ENCODE assay signal across 8 mouse cellular contexts in the genomic region with DNA sequence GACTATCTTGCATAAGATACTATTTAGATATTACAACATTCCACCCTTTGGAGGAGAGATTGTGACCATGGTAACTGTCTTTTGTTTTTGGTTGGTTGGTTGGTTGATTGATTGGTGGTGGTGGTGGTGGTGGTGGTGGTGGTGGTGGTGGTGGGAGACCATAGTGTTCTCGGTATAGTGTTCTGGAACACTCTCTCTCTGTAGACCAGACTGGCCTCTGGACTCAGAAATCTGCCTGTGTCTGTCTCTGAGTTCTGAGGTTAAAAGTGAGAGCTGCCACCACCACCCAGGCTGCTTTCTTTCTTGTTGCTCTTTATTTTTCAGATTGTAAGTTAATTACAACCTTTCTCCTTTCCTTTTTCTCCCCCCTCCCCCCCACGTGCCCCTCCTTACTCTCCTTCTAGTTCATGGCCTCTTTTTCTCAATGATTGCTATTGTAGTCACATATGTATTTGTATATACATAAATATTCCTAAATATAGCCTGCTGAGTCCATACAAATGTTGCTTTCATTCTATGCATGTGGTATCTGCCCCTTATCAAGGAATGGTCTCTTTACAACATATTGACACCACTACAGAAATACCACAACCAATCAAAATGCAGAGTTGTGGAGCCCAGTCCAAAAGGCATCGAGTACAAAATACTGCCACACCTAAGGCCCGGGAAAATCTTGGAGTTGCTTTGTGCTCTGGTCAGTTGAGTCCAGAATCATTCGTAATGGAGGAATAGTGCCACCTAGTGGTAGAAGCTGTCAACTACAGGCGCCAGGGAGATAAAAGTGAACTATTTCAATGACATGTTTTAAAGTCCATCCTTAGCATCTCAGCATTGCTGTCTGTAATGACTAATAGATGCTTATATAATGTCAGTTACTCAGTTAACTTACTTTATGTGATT. TPM values are rescaled to one million over a fixed set of nuclear protein-coding genes. Genes with fewer than 3 reads are reported as not detected.
A peak's percentile ranks its signal among the peaks of the same experiment; 100 is the strongest.
DNase-seq lines count a peak whose midpoint lies in the region; ATAC-seq and TF ChIP-seq lines count a peak whose summit lies in the region.

No protein-coding gene starts in this region.

- no peak for TF ChIP-seq POLR2A in spleen, adult 2 months (IDR thresholded peaks at IDR 0.05; ENCODE audit: low read depth, low read length)

- H3K4me2 ChIP-seq in intestine, postnatal 0 days (replicated peaks; ENCODE audit: low read depth), result no peak overlapping the region
- H3K4me2 ChIP-seq in midbrain, embryonic 15.5 days, result no peak overlapping the region

- intact Hi-C loops in left cerebral cortex, postnatal 25 days (cut with DNase I), result loop anchor here (5.0 to 10.0 kb wide), 4 partner anchors 483 to 1210 kb away; no protein-coding TSS in a partner anchor

- DNase-seq in urinary bladder, adult 18-20 months (ENCODE audit: low spot score in 2 of 2), result peak; percentile 33 to 42
- DNase-seq in urinary bladder, postnatal 10 days (ENCODE audit: low spot score), result no peak
- peak; percentile 89 for DNase-seq in embryo, embryonic 10 days (ENCODE audit: low spot score)
- peak; percentile 47 for DNase-seq in gastrocnemius, postnatal 25 days
- DNase-seq in left cerebral cortex, postnatal 25 days (ENCODE audit: low spot score in 2 of 2), result peak; percentile 82 to 84
- peak in 1 of 2 experiments; percentile 62 for DNase-seq in spleen, adult 2 months (ENCODE audit: low read depth in 1 of 2, low spot score in 2 of 2)

- H3K4me3 ChIP-seq in intestine, postnatal 0 days (ENCODE audit: low read depth, low read length), result no peak overlapping the region
- no peak overlapping the region for H3K4me3 ChIP-seq in midbrain, embryonic 15.5 days
- no peak overlapping the region for H3K4me3 ChIP-seq in spleen, adult 2 months (ENCODE audit: extremely low read depth, insufficient read depth, insufficient read length)

- H3K27me3 ChIP-seq in intestine, postnatal 0 days (replicated peaks; ENCODE audit: control insufficient read depth, insufficient read depth, low read length), result no peaks in the 10 kb centered on the region
- H3K27me3 ChIP-seq in midbrain, embryonic 15.5 days (replicated peaks), result no peaks in the 10 kb centered on the region
- H3K27me3 ChIP-seq in spleen, adult 2 months (ENCODE audit: control insufficient read depth, insufficient read depth, low read length), result no peaks in the 10 kb centered on the region

- H3K27ac ChIP-seq in intestine, postnatal 0 days (ENCODE audit: low read depth, low read length), result no peak overlapping the region
- no peak overlapping the region for H3K27ac ChIP-seq in midbrain, embryonic 15.5 days
- H3K27ac ChIP-seq in spleen, adult 2 months (ENCODE audit: insufficient read depth, low read length), result no peak overlapping the region

- H3K36me3 ChIP-seq in intestine, postnatal 0 days (ENCODE audit: control insufficient read depth, insufficient read depth), result no peaks in the 10 kb centered on the region
- no peaks in the 10 kb centered on the region for H3K36me3 ChIP-seq in midbrain, embryonic 15.5 days (replicated peaks)
- no peaks in the 10 kb centered on the region for H3K36me3 ChIP-seq in spleen, adult 2 months (ENCODE audit: control insufficient read depth, insufficient read depth, low read length)

- H3K4me1 ChIP-seq in intestine, postnatal 0 days (replicated peaks; ENCODE audit: control insufficient read depth, insufficient read depth, low read length), result no peaks in the 10 kb centered on the region
- no peaks in the 10 kb centered on the region for H3K4me1 ChIP-seq in midbrain, embryonic 15.5 days
- H3K4me1 ChIP-seq in spleen, adult 2 months (ENCODE audit: control insufficient read depth, insufficient read depth, insufficient read length), result no peaks in the 10 kb centered on the region

- no peaks in the 10 kb centered on the region for H3K9me3 ChIP-seq in intestine, postnatal 0 days (ENCODE audit: control insufficient read depth)
- H3K9me3 ChIP-seq in midbrain, embryonic 15.5 days, result no peaks in the 10 kb centered on the region

- 23% methylated on average over 6 of the region's 6 CpGs for WGBS in intestine, postnatal 0 days
- WGBS in midbrain, embryonic 15.5 days, result 14% methylated on average over 6 of the region's 6 CpGs
- 25% methylated on average over 6 of the region's 6 CpGs for WGBS in spleen, adult 2 months

- peak; percentile 33; the same call in 1 of the 2 replicates for ATAC-seq in intestine, postnatal 0 days
- peak; percentile 85 for ATAC-seq in midbrain, embryonic 15.5 days (replicated peaks)

- TF ChIP-seq CTCF in intestine, postnatal 0 days (IDR thresholded peaks at IDR 0.05; ENCODE audit: low read depth), result peak; percentile 94
- peak; percentile 58; the same call in 1 of the 2 replicates for TF ChIP-seq CTCF in spleen, adult 2 months (IDR thresholded peaks at IDR 0.05; ENCODE audit: extremely low read depth, insufficient read depth, insufficient read length, insufficient replicate concordance)

- H3K9ac ChIP-seq in intestine, postnatal 0 days (ENCODE audit: low read depth, low read length), result no peak overlapping the region
- H3K9ac ChIP-seq in midbrain, embryonic 15.5 days, result no peak overlapping the region

RNA-seq across cellular contexts. Expression of gene Kctd12, which starts 12.5 kb away (rescaled TPM):
- 10 to 100 TPM in 1 of 2 experiments, 1 to 10 TPM in 1; 7.6 to 11.4 TPM for total RNA-seq in gastrocnemius, postnatal 25 days (2021)
- 6.4 and 7.0 TPM in 2 replicates for polyA plus RNA-seq in intestine, postnatal 0 days (2015; fragmentation: Nextera tagmentation; extraction: Ambion mirVana)
- 10 to 100 TPM; 50.2 to 54.0 TPM for total RNA-seq in left cerebral cortex, postnatal 25 days (2021)
- 13.8 and 14.7 TPM in 2 replicates for polyA plus RNA-seq in midbrain, embryonic 15.5 days (2015; fragmentation: Nextera tagmentation; extraction: Ambion mirVana)
- 36.4 and 60.3 TPM in 2 replicates for polyA plus RNA-seq in spleen, adult 2 months (2012; rRNA removed)

RNA-seq across cellular contexts. Expression of gene Acod1, which starts 51.9 kb away (rescaled TPM):
- not detected for total RNA-seq in gastrocnemius, postnatal 25 days (2021)
- polyA plus RNA-seq in intestine, postnatal 0 days (2015; fragmentation: Nextera tagmentation; extraction: Ambion mirVana), result not detected in 2 replicates
- not detected for total RNA-seq in left cerebral cortex, postnatal 25 days (2021)
- 0.13 TPM in 1 of 2 replicates, not detected in the other for polyA plus RNA-seq in midbrain, embryonic 15.5 days (2015; fragmentation: Nextera tagmentation; extraction: Ambion mirVana)
- polyA plus RNA-seq in spleen, adult 2 months (2012; rRNA removed), result 0.15 and 0.22 TPM in 2 replicates
